Mouse (Mus musculus): ENCODE data around the gene AA986860.

GRCm38 (mm10) chr1:130737411-130737881 is 5.7 kb downstream of the AA986860 start:
- no peak for TF ChIP-seq CTCF (IDR thresholded peaks at IDR 0.05)
- TF ChIP-seq POLR2A (IDR thresholded peaks at IDR 0.05; ENCODE audit: insufficient read depth, low read depth, low read length), result no peak

All from heart, adult 2 months (tissue).